Mouse (Mus musculus) cortical plate, adult 2 months (tissue): ENCODE measurements around the gene Atat1. TPM values are rescaled to one million over a fixed set of nuclear protein-coding genes. Genes with fewer than 3 reads are reported as not detected.
"Not testable (repeated sequence)": the region's sequence is repeated elsewhere in the genome, so short reads cannot be mapped to it uniquely, and the experiment has no call there.

ENCODE experiments used
- H3K27ac ChIP-seq: fragments of 200-500 bp; 2 replicates; pipeline ENCODE4 v1.5.1; 2012; ENCODE audit warnings: low read length, control low read depth, inconsistent platforms; ENCODE audit not compliant: insufficient read depth
- H3K4me1 ChIP-seq: fragments of 200-500 bp; 2 replicates; pipeline ENCODE4 v1.6.1; 2011; ENCODE audit warnings: low read length; ENCODE audit not compliant: control insufficient read depth, insufficient read depth
- H3K4me3 ChIP-seq: fragments of 200-500 bp; 2 replicates; pipeline ENCODE4 v1.5.1; 2011; ENCODE audit warnings: mild to moderate bottlenecking, low read length, control low read depth; ENCODE audit not compliant: insufficient read depth
- CTCF ChIP-seq: fragments of 200-500 bp; IDR thresholded peaks from 2 replicates; pipeline ENCODE4 v1.5.1; 2011; ENCODE audit warnings: mild to moderate bottlenecking, control low read depth, low read length; ENCODE audit not compliant: insufficient read depth; ENCODE audit errors: extremely low read depth
- POLR2A ChIP-seq: fragments of 200-500 bp; IDR thresholded peaks from 2 replicates; pipeline ENCODE4 v1.6.1; 2011; ENCODE audit warnings: mild to moderate bottlenecking, low read length, control low read depth; ENCODE audit not compliant: insufficient read depth; ENCODE audit errors: extremely low read depth
- polyA plus RNA-seq: library from polyadenylated mRNA; depleted of rRNA; stranded (reverse); fragments of >200 nt; gene quantifications from 2 replicates; pipeline ENCODE4 v1.2.3, GENCODE M21; 2012; rRNA removed

Atat1 gene
- 92.6 and 96.8 TPM in 2 replicates for polyA plus RNA-seq

GRCm38 (mm10) chr17:35909919-35910369, at the start of gene Atat1:
Gene Atat1, minus strand, starts transcription at chr17:35910075.
- TF ChIP-seq CTCF: no peak
- peak; percentile 90 for TF ChIP-seq POLR2A
- H3K4me3 ChIP-seq: peak within 1 kb of the TSS; percentile 58
- H3K27ac ChIP-seq: 0 out of 2 replicates have a peak within 1 kb of the TSS, but pooled peaks have one; percentile 2
- no peaks in the 10 kb centered on the region for H3K4me1 ChIP-seq

DNA sequence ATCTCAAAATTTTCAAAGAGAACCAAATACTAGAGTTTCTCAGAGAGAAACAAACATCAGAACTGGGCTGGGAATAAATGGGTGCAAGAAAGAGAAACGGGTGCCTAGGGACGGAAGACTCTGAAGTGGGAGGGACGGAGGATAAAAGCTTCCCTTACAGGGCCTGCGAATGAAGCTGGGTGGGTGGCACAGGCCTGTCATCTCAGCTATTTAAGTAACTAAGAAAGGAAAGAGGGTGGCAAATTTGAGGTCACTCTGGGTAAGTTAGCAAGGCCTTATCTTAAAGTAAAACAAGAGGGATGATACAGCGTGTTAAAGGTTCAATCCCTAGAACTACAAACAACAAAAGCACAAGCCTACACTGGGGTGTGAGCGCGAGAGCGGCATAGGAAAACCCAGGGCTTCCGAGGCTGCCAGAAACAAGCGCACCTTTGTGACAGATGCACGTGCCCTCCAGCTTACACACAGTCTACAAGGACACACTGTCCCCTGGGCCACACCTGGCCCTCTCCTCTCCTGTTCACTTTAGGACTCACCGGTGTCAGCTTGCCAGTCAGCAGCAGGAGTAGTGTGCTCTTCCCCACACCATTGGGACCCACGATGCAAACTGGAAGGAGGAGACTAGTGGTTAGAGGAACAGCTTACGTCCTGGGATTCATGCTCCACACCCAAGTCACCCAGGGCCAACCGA, 48.8 kb upstream of the Atat1 start:
- no peaks in the 10 kb centered on the region for H3K4me1 ChIP-seq
- H3K4me3 ChIP-seq: no peak overlapping the region
- no peak overlapping the region for H3K27ac ChIP-seq
- TF ChIP-seq CTCF: no peak
- no peak for TF ChIP-seq POLR2A

DNA sequence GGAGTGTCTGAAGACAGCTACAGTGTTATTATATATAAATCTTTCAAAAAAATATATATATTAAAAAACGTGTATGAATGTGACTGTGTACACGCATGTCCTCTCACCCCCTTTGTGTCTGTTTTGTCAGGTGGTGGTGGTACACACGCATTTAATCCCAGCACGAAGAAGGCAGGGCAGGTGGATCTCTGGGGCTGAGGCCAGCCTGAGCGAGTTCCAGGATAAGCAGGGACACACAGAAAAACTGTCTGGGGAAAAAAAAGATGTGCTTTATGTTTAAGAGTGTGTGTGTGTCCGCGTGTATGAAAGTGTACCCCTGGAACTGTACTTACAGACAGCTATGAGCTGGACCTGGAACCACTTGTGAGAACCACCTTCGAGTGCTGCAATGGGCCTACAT, 44.8 kb upstream of the Atat1 start:
- Histone ChIP-seq H3K27ac (no peak overlapping the region), H3K4me1 (no peaks in the 10 kb centered on the region), H3K4me3 (no peak overlapping the region)
- no peak for TF ChIP-seq POLR2A
- TF ChIP-seq CTCF: no peak

DNA sequence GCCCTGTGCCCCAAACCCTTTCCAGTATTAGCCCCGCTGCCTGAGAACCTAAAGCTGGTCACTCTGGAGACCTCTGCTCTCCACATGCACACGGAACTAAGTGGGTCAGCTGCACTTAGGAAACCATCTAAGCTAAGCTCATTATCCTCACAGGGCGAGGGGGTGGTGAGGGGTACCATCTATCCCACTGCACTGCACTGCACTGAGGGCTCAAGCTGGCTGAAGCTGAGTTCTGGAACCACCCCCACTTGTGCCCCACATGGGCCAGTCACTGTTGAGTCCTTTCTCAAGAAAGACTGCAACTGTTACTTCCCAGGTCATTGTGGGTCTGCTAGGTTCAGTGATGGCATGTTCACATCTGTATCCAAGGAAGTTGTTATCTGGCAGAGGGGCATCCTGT, 42.7 kb upstream of the Atat1 start:
- not testable (repeated sequence) for H3K4me1 ChIP-seq, H3K4me3 ChIP-seq, H3K27ac ChIP-seq

DNA sequence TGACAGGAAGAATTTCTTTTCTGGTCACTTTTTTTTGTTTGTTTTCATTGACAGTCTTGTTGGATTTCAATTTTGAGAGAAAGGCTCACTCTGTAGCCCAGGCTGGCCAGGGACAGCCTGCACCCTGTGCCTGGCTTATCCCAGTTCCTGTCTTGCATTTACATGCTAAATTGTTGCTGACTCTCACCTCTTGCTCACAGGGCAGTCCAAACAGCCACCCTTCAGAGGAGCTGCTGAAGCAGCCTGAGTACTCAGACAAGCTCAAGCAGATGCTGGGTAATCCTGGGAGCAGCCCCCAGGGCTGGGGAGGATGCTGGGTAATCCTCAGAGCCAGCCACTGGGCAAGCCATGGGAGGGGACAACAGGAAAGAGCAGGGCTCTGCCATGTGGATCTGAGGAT, 41.1 kb upstream of the Atat1 start:
- H3K4me3 ChIP-seq, H3K27ac ChIP-seq, H3K4me1 ChIP-seq: not testable (repeated sequence)

- Histone ChIP-seq H3K4me1 (no peaks in the 10 kb centered on the region), H3K27ac (no peak overlapping the region), H3K4me3 (no peak overlapping the region)
- no peak for TF ChIP-seq CTCF
- TF ChIP-seq POLR2A: no peak
These were observed 30.1 kb upstream of the Atat1 start for GRCm38 (mm10) chr17:35939941-35940340.

GRCm38 (mm10) chr17:35939108-35939507, 29.2 kb upstream of the Atat1 start:
- Histone ChIP-seq H3K27ac (no peak overlapping the region), H3K4me1 (no peaks in the 10 kb centered on the region), H3K4me3 (no peak overlapping the region)
- TF ChIP-seq CTCF (no peak), POLR2A (no peak)

DNA sequence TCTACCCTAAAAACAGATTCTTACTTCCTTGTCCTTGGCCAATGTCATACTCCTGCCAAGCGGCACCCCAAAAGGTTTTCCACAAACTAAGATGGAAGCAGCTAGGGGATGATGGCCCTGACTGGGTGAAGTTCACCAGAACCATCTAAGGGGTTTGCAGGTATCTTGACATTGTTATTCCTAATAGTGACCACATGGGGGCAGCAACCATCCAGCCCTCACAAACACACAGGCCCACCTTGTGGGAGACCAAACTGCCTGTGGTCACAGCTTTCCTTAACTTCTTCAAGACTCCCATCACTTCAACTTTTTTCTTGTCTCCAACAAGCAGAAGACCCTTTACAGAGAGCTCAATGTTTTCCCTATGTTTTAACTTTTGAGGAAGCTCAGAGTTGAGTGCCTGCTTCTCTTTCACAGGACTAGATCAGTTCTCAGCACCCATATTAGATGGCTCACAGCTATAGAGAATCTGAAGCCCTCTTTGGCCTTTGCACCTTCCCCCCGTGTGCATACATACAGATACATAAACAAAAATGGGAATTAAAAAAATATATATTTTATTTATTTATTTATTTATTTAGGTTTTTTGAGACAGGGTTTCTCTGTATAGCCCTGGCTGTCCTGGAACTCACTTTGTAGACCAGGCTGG, 27.9 kb upstream of the Atat1 start:
- peak; percentile 79 for TF ChIP-seq CTCF
- TF ChIP-seq POLR2A: no peak
- no peak overlapping the region for H3K27ac ChIP-seq
- H3K4me1 ChIP-seq: no peaks in the 10 kb centered on the region
- H3K4me3 ChIP-seq: no peak overlapping the region

DNA sequence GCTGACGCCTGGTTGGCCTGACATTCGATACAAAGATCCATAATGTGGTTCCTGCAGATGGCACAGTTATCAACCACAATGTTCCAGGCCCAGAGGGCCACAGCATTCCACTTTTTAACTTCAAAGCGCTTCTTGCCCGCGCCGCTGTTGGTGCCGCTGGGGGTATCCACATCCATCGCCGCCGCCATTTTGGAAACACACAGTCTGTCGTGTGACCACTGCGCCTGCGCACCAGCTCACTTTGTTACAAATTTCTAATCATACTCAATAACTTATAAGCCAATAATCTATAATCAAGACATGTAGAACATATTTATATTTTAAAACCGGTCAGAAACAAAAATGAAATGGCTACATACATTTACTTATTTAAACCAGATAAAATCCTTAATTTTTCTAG, 25.9 kb upstream of the Atat1 start:
- not testable (repeated sequence) for H3K4me1 ChIP-seq, H3K4me3 ChIP-seq, H3K27ac ChIP-seq

- H3K4me3 ChIP-seq: no peak overlapping the region
- TF ChIP-seq CTCF: no peak
- no peak for TF ChIP-seq POLR2A
These were observed 22.7 kb upstream of the Atat1 start for GRCm38 (mm10) chr17:35932608-35933007.

More at GRCm38 (mm10) chr17:35932608-35933007, 22.7 kb upstream of the Atat1 start:
- no peaks in the 10 kb centered on the region for H3K4me1 ChIP-seq
- H3K27ac ChIP-seq: no peak overlapping the region
